8 mouse cellular contexts compared by ENCODE assay signal in genomic region chr19:38096858-38097758, GRCm38 (mm10). TPM values are rescaled to one million over a fixed set of nuclear protein-coding genes. Genes with fewer than 3 reads are reported as not detected.
DNase-seq lines count a peak whose midpoint lies in the region; ATAC-seq and TF ChIP-seq lines count a peak whose summit lies in the region.

Ffar4 (plus strand) TSS chr19:38097071.

- no peak for DNase-seq in kidney, adult 8-10 months
- DNase-seq in adrenal gland, postnatal 10 days = peak; percentile 78
- DNase-seq in forebrain, postnatal 0 days = peak; percentile 22
- no peak for DNase-seq in liver, embryonic 14.5 days (ENCODE audit: low read depth in 3 of 3, low spot score in 3 of 3)
- DNase-seq in neural tube, embryonic 11.5 days (ENCODE audit: low spot score) = peak; percentile 35
- DNase-seq in right cerebral cortex, adult 18-20 months = no peak
- no peak for DNase-seq in thymus, postnatal 14 days

- H3K27ac ChIP-seq in kidney, embryonic 15.5 days = no peak within 1 kb of the TSS
- no peak within 1 kb of the TSS for H3K27ac ChIP-seq in forebrain, postnatal 0 days (ENCODE audit: low read depth, low read length)
- H3K27ac ChIP-seq in liver, embryonic 14.5 days = no peak within 1 kb of the TSS
- no peak within 1 kb of the TSS for H3K27ac ChIP-seq in neural tube, embryonic 11.5 days (ENCODE audit: low read depth, low read length)

- H3K4me2 ChIP-seq in kidney, embryonic 15.5 days = peak within 1 kb of the TSS; percentile 69
- H3K4me2 ChIP-seq in forebrain, postnatal 0 days (ENCODE audit: low read depth) = peak within 1 kb of the TSS; percentile 55
- H3K4me2 ChIP-seq in liver, embryonic 14.5 days (ENCODE audit: low read depth) = peak within 1 kb of the TSS; percentile 36
- peak within 1 kb of the TSS; percentile 45 for H3K4me2 ChIP-seq in neural tube, embryonic 11.5 days (ENCODE audit: low read depth)

- under 1% methylated on average over 77 of the region's 77 CpGs for WGBS in kidney, embryonic 15.5 days
- under 1% methylated on average over 74 of the region's 77 CpGs for WGBS in forebrain, postnatal 0 days
- WGBS in liver, embryonic 14.5 days (ENCODE audit: insufficient replicate concordance) = 2% methylated on average over 77 of the region's 77 CpGs
- under 1% methylated on average over 77 of the region's 77 CpGs for WGBS in neural tube, embryonic 11.5 days

- no peak for TF ChIP-seq CTCF in forebrain, postnatal 0 days (IDR thresholded peaks at IDR 0.05; ENCODE audit: low read depth)
- TF ChIP-seq CTCF in liver, embryonic 14.5 days (IDR thresholded peaks at IDR 0.05; ENCODE audit: low read depth) = no peak

- no peaks in the 10 kb centered on the region for H3K36me3 ChIP-seq in kidney, embryonic 15.5 days
- H3K36me3 ChIP-seq in forebrain, postnatal 0 days (ENCODE audit: insufficient read depth) = no peaks in the 10 kb centered on the region
- H3K36me3 ChIP-seq in liver, embryonic 14.5 days (replicated peaks; ENCODE audit: control insufficient read depth, insufficient read depth, low read depth) = no peaks in the 10 kb centered on the region
- H3K36me3 ChIP-seq in neural tube, embryonic 11.5 days (ENCODE audit: control insufficient read depth, insufficient read depth, low read length) = no peaks in the 10 kb centered on the region

- H3K4me3 ChIP-seq in kidney, embryonic 15.5 days (replicated peaks) = peak within 1 kb of the TSS; percentile 39
- peak within 1 kb of the TSS; percentile 36 for H3K4me3 ChIP-seq in forebrain, postnatal 0 days (ENCODE audit: low read depth, low read length)
- no peak within 1 kb of the TSS; a peak in 1 of 4 replicates for H3K4me3 ChIP-seq in liver, embryonic 14.5 days (ENCODE audit: insufficient read depth in 1 of 2, low read depth in 2 of 2, low read length in 2 of 2)
- H3K4me3 ChIP-seq in neural tube, embryonic 11.5 days (ENCODE audit: low read depth, low read length) = peak within 1 kb of the TSS; percentile 23

- peak within 1 kb of the TSS; percentile 26; the same call in 1 of the 2 replicates for H3K9ac ChIP-seq in kidney, embryonic 15.5 days
- 0 out of 2 replicates have a peak within 1 kb of the TSS, but pooled peaks have one; percentile 25 for H3K9ac ChIP-seq in forebrain, postnatal 0 days
- H3K9ac ChIP-seq in liver, embryonic 14.5 days (replicated peaks) = no peak within 1 kb of the TSS
- H3K9ac ChIP-seq in neural tube, embryonic 11.5 days (ENCODE audit: low read length) = no peak within 1 kb of the TSS

- no peaks in the 10 kb centered on the region for H3K9me3 ChIP-seq in kidney, embryonic 15.5 days (replicated peaks)
- no peaks in the 10 kb centered on the region for H3K9me3 ChIP-seq in forebrain, postnatal 0 days (ENCODE audit: low read length)
- H3K9me3 ChIP-seq in liver, embryonic 14.5 days (ENCODE audit: control insufficient read depth, low read length) = no peaks in the 10 kb centered on the region
- no peaks in the 10 kb centered on the region for H3K9me3 ChIP-seq in neural tube, embryonic 11.5 days (ENCODE audit: control insufficient read depth, low read length)

- H3K4me1 ChIP-seq in kidney, embryonic 15.5 days = peaks cover 23% of the 10 kb centered on the region
- H3K4me1 ChIP-seq in forebrain, postnatal 0 days (ENCODE audit: insufficient read depth) = no peaks in the 10 kb centered on the region
- no peaks in the 10 kb centered on the region for H3K4me1 ChIP-seq in liver, embryonic 14.5 days (replicated peaks; ENCODE audit: control insufficient read depth in 2 of 2, insufficient read depth in 2 of 2, low read length in 1 of 2)
- no peaks in the 10 kb centered on the region for H3K4me1 ChIP-seq in neural tube, embryonic 11.5 days (ENCODE audit: control insufficient read depth, insufficient read depth, low read length)

- H3K27me3 ChIP-seq in kidney, embryonic 15.5 days = peaks cover 47% of the 10 kb centered on the region
- peaks cover 38% of the 10 kb centered on the region for H3K27me3 ChIP-seq in forebrain, postnatal 0 days (ENCODE audit: insufficient read depth, low read length)
- peaks cover 25% of the 10 kb centered on the region for H3K27me3 ChIP-seq in liver, embryonic 14.5 days (ENCODE audit: control insufficient read depth, insufficient read depth, low read length)
- H3K27me3 ChIP-seq in neural tube, embryonic 11.5 days (ENCODE audit: control insufficient read depth, insufficient read depth, low read length) = peaks cover 31% of the 10 kb centered on the region

- peak; percentile 65 for ATAC-seq in kidney, embryonic 15.5 days (replicated peaks; ENCODE audit: low FRiP score)
- peak; percentile 58 for ATAC-seq in forebrain, postnatal 0 days
- ATAC-seq in liver, embryonic 14.5 days (ENCODE audit: insufficient read depth) = no peak
- ATAC-seq in neural tube, embryonic 11.5 days (ENCODE audit: insufficient read depth, low FRiP score, low TSS enrichment) = peak; percentile 27; the same call in 1 of the 2 replicates

- TF ChIP-seq EP300 in liver, embryonic 14.5 days (IDR thresholded peaks at IDR 0.05; ENCODE audit: low read depth) = no peak

RNA-seq across cellular contexts. Expression of gene Ffar4, which starts in this region (rescaled TPM):
- polyA plus RNA-seq in kidney, embryonic 15.5 days (2015; fragmentation: Nextera tagmentation; extraction: Ambion mirVana) = 1.4 and 1.7 TPM in 2 replicates
- total RNA-seq in adrenal gland, postnatal 10 days (2021) = 10 to 100 TPM; 11.2 to 46.7 TPM
- 0.54 and 0.95 TPM in 2 replicates for total RNA-seq in forebrain, postnatal 0 days (2014; rRNA removed)
- 0.15 and 0.20 TPM in 2 replicates for polyA plus RNA-seq in forebrain, postnatal 0 days (2015; fragmentation: Nextera tagmentation; extraction: Ambion mirVana)
- polyA plus RNA-seq in liver, embryonic 14.5 days (2012; rRNA removed) = 0.04 and 0.07 TPM in 2 replicates
- polyA plus RNA-seq in liver, embryonic 14.5 days (2014; fragmentation: Nextera tagmentation; extraction: Ambion mirVana) = not detected in 2 replicates
- polyA plus RNA-seq in neural tube, embryonic 11.5 days (2014; fragmentation: Nextera tagmentation; extraction: Ambion mirVana) = not detected in 2 replicates

Comparison
In these comparisons a context has a peak if more than half of its experiments do, and no peak if none do; other contexts are left out.
1. Peak in DNase-seq, ATAC-seq, H3K4me3 ChIP-seq, H3K9ac ChIP-seq and H3K4me2 ChIP-seq in forebrain, postnatal 0 days; RNA of the gene not detected or under 1 TPM.
2. Peak in DNase-seq, ATAC-seq, H3K4me3 ChIP-seq and H3K4me2 ChIP-seq in neural tube, embryonic 11.5 days; RNA of the gene not detected or under 1 TPM.